Mouse (Mus musculus) heart, adult 2 months (tissue): ENCODE measurements at regions not wholly inside any gene's neighbourhood (a gene's known extent, or its start where the extent isn't known, plus 50 kb on each side); places are given as distances from the start of the nearest gene placed in this dataset.

Experiments used
- DNase-seq, 2 experiments: peaks; one replicate each; pipeline ENCODE4 v3.0.0; 2021
- H3K27ac ChIP-seq: fragments of 200-600 bp; 2 replicates; pipeline ENCODE4 v1.8.1; 2022
- H3K27me3 ChIP-seq: fragments of 200-500 bp; 2 replicates; pipeline ENCODE4 v1.6.1; 2012; ENCODE audit warnings: mild to moderate bottlenecking, low read length, inconsistent platforms, mixed read lengths; ENCODE audit not compliant: control insufficient read depth, insufficient read depth
- H3K36me3 ChIP-seq: fragments of 200-500 bp; 2 replicates; pipeline ENCODE4 v1.6.1; 2012; ENCODE audit warnings: low read length, inconsistent platforms; ENCODE audit not compliant: control insufficient read depth, insufficient read depth
- H3K4me1 ChIP-seq: fragments of 200-500 bp; 2 replicates; pipeline ENCODE4 v1.6.1; 2011; ENCODE audit warnings: low read length; ENCODE audit not compliant: control insufficient read depth, insufficient read depth
- H3K4me3 ChIP-seq: fragments of 200-600 bp; 2 replicates; pipeline ENCODE4 v1.8.1; 2022
- H3K79me2 ChIP-seq: fragments of 200-500 bp; replicated peaks from 2 replicates; pipeline ENCODE4 v1.6.1; 2012; ENCODE audit warnings: mild to moderate bottlenecking, inconsistent platforms, low read length, moderate library complexity, mixed read lengths; ENCODE audit not compliant: control insufficient read depth, insufficient read depth
- H3K9ac ChIP-seq: fragments of 200-500 bp; 2 replicates; pipeline ENCODE4 v1.6.1; 2012; ENCODE audit warnings: low read depth, mild to moderate bottlenecking, control low read depth, inconsistent platforms, low read length, mixed read lengths
- CTCF ChIP-seq: fragments of 200-600 bp; IDR thresholded peaks from 2 replicates; pipeline ENCODE4 v1.8.1; 2022; ENCODE audit warnings: antibody characterized with exemption, mild to moderate bottlenecking, moderate library complexity
- EP300 ChIP-seq: fragments of 200-500 bp; IDR thresholded peaks from 2 replicates; pipeline ENCODE4 v1.6.1; 2011; ENCODE audit warnings: low read depth, low read length, control low read depth; ENCODE audit not compliant: insufficient read depth
- POLR2A ChIP-seq: fragments of 200-500 bp; IDR thresholded peaks from 2 replicates; pipeline ENCODE4 v1.6.1; 2011; ENCODE audit warnings: mild to moderate bottlenecking, low read depth, low read length, control low read depth; ENCODE audit not compliant: insufficient read depth
- WGBS: fragments of 180-500 bp; shearing (Covaris S2); methylation state at CpG from one replicate; pipeline ENCODE4 v1.1.7; 2018; 5-methylcytosine and 5-hydroxymethylcytosine counted together
- intact Hi-C: fragments of 180-260 bp; cut with DNase I; formaldehyde crosslinking; loops from one replicate; pipeline ENCODE4 v1.15.1; 2025

GRCm38 (mm10) chr17:10135111-10135510 lies 184.5 kb downstream of the Qk start:
- intact Hi-C loops, result no loop called here
- Histone ChIP-seq H3K4me1 (no peaks in the 10 kb centered on the region), H3K27me3 (no peaks in the 10 kb centered on the region), H3K4me3 (no peak overlapping the region), H3K36me3 (no peaks in the 10 kb centered on the region), H3K79me2 (no peaks in the 10 kb centered on the region), H3K9ac (no peak overlapping the region), H3K27ac (no peak overlapping the region)
- TF ChIP-seq POLR2A (no peak), CTCF (no peak), EP300 (no peak)
- no peak for DNase-seq
- 67% methylated on average over 2 of the region's 2 CpGs for WGBS

GRCm38 (mm10) chr17:10128591-10128990 lies 191.1 kb downstream of the Qk start:
- intact Hi-C loops, result no loop called here

GRCm38 (mm10) chr17:10122411-10122810 lies 197.2 kb downstream of the Qk start:
- DNase-seq, result no peak
- Histone ChIP-seq H3K9ac (no peak overlapping the region), H3K79me2 (no peaks in the 10 kb centered on the region), H3K36me3 (no peaks in the 10 kb centered on the region), H3K27me3 (no peaks in the 10 kb centered on the region), H3K4me3 (no peak overlapping the region), H3K27ac (no peak overlapping the region), H3K4me1 (no peaks in the 10 kb centered on the region)
- TF ChIP-seq CTCF (no peak), POLR2A (no peak), EP300 (no peak)
- intact Hi-C loops, result no loop called here
- 45% methylated on average over 3 of the region's 3 CpGs for WGBS

More at GRCm38 (mm10) chr17:10128591-10128990, 191.1 kb downstream of the Qk start:
- no peaks in the 10 kb centered on the region for H3K36me3 ChIP-seq
- H3K4me3 ChIP-seq, result no peak overlapping the region
- no peaks in the 10 kb centered on the region for H3K4me1 ChIP-seq
- no peak overlapping the region for H3K9ac ChIP-seq
- H3K27me3 ChIP-seq, result no peaks in the 10 kb centered on the region
- no peak for TF ChIP-seq CTCF
- no peak for TF ChIP-seq EP300
- no peak for TF ChIP-seq POLR2A
- no peak for DNase-seq
- H3K27ac ChIP-seq, result no peak overlapping the region
- no peaks in the 10 kb centered on the region for H3K79me2 ChIP-seq
- WGBS, result 73% methylated on average over 8 of the region's 8 CpGs

- no peak overlapping the region for H3K4me3 ChIP-seq
- H3K9ac ChIP-seq, result no peak overlapping the region
- DNase-seq, result no peak
- 58% methylated on average over 2 of the region's 2 CpGs for WGBS
- no peaks in the 10 kb centered on the region for H3K36me3 ChIP-seq
- H3K79me2 ChIP-seq, result no peaks in the 10 kb centered on the region
- no peaks in the 10 kb centered on the region for H3K27me3 ChIP-seq
- intact Hi-C loops, result loop anchor here (5.0 kb wide), 1 partner anchor 85 kb away; no protein-coding TSS in a partner anchor
- no peak for TF ChIP-seq CTCF
- no peak for TF ChIP-seq POLR2A
- no peak for TF ChIP-seq EP300
- peaks cover 2% of the 10 kb centered on the region; the same call in 1 of the 2 replicates for H3K4me1 ChIP-seq
- no peak overlapping the region for H3K27ac ChIP-seq
These were observed 207.5 kb downstream of the Qk start for GRCm38 (mm10) chr17:10112118-10112517.

GRCm38 (mm10) chr17:10110375-10110675 lies 209.3 kb downstream of the Qk start:
- DNase-seq, result no peak
- H3K36me3 ChIP-seq, result no peaks in the 10 kb centered on the region
- no peaks in the 10 kb centered on the region for H3K79me2 ChIP-seq
- H3K4me1 ChIP-seq, result peaks cover 2% of the 10 kb centered on the region; the same call in 1 of the 2 replicates
- no peak for TF ChIP-seq POLR2A
- no peak for TF ChIP-seq EP300
- no peaks in the 10 kb centered on the region for H3K27me3 ChIP-seq
- no peak overlapping the region for H3K9ac ChIP-seq
- intact Hi-C loops, result loop anchor here (5.0 kb wide), 1 partner anchor 87 kb away; no protein-coding TSS in a partner anchor
- no peak overlapping the region for H3K4me3 ChIP-seq
- no peak overlapping the region for H3K27ac ChIP-seq

GRCm38 (mm10) chr17:10109511-10110374 lies 209.9 kb downstream of the Qk start:
- no peak overlapping the region for H3K27ac ChIP-seq
- H3K36me3 ChIP-seq, result no peaks in the 10 kb centered on the region
- DNase-seq, result no peak
- no peaks in the 10 kb centered on the region for H3K79me2 ChIP-seq
- no peak overlapping the region for H3K4me3 ChIP-seq
- WGBS, result 59% methylated on average over 8 of the region's 8 CpGs
- no peaks in the 10 kb centered on the region for H3K27me3 ChIP-seq
- intact Hi-C loops, result loop anchor here (5.0 kb wide), 1 partner anchor 88 kb away; no protein-coding TSS in a partner anchor
- no peak overlapping the region for H3K9ac ChIP-seq
- H3K4me1 ChIP-seq, result peaks cover 2% of the 10 kb centered on the region; the same call in 1 of the 2 replicates
- TF ChIP-seq POLR2A (no peak), EP300 (no peak), CTCF (no peak)
